Mouse (Mus musculus): ENCODE measurements around the gene Lamtor2.

GRCm38 (mm10) chr3:88592942-88593576, 40.2 kb upstream of the Lamtor2 start:
- TF ChIP-seq POLR2A (IDR thresholded peaks at IDR 0.05; ENCODE audit: borderline replicate concordance, control insufficient read depth, low read depth, low read length) (no peak), CTCF (IDR thresholded peaks at IDR 0.05; ENCODE audit: control insufficient read depth, insufficient read depth, low read length) (no peak)
